Mouse (Mus musculus): ENCODE measurements around the gene Fam229a. TPM values are rescaled to one million over a fixed set of nuclear protein-coding genes. Genes with fewer than 3 reads are reported as not detected.

Fam229a gene
- polyA plus RNA-seq, 1 experiment from 2014 or later: not detected

DNA sequence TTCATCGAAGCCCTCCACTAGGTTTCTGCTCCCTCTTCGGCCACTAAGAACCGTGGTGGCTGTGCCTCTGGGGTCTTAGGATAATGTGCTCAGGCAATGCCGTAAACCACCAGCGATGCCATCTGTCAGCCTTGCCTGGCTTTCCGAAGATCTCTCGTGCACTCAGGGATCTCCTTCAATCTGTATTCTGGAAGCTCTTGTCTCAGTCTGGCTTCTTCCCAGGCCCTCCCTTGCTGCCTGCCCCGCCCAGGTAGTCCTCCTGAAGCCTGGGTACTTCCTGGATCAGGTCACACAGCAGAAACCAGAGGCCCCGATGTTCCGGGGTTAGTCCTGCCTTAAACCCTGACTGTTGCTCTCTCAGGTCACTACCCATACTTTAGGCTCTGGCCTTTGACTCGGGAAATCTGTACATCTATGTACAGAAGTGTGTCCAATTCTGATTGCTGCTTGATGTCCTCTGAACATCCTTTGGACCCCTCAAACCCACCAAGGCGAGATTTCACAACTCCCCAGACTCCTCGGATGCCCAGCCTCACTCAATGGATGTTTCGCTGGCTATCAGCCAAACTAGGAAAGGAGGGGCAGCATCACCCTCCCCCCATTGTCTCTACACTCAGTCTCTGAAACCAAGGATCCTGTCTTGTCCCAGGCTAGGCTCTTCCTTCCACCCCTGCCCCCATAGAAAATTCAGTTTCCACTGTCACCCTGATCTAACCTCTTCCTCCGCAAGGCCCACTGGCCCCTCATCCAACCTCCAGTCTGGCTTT is 18.0 kb downstream of the Fam229a start:
- Histone ChIP-seq H3K27ac (replicated peaks; ENCODE audit: low read depth, low read length) (no peak overlapping the region), H3K4me1 (ENCODE audit: control insufficient read depth, insufficient read depth, low read length) (no peaks in the 10 kb centered on the region; the same call in 1 of the 2 replicates), H3K27me3 (ENCODE audit: control insufficient read depth, insufficient read depth, low read length) (no peaks in the 10 kb centered on the region), H3K4me3 (ENCODE audit: low read depth, low read length) (no peak overlapping the region), H3K9me3 (replicated peaks; ENCODE audit: control insufficient read depth, low read length) (no peaks in the 10 kb centered on the region), H3K36me3 (replicated peaks; ENCODE audit: control insufficient read depth, insufficient read depth, low read depth, low read length) (no peaks in the 10 kb centered on the region), H3K4me2 (ENCODE audit: low read depth, low read length) (no peak overlapping the region), H3K9ac (replicated peaks; ENCODE audit: low read length) (no peak overlapping the region)
- DNase-seq (ENCODE audit: low spot score) (no peak), ATAC-seq (replicated peaks; ENCODE audit: insufficient number of reproducible peaks, low FRiP score, low TSS enrichment, low read depth) (no peak)
- WGBS: 70% methylated on average over 15 of the region's 15 CpGs

DNA sequence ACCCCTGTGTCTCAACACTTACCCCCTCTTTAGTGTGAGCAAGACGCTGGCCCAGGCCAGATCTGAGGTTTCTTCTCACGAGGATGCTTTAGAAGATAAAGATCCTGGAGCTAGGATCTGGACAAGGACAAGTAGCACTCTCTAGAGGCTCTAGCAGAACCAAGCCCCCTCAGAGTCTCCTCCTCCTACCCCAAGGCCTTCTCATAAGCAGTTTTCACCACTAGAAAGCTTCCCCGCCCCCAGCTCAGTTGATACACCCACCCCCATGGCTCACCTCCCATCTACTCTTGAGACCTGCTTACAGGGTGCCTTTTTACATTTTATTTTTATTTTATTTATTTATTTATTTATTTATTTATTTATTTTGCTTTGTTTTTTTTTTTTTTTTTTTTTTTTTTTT is 18.7 kb downstream of the Fam229a start:
- Histone ChIP-seq H3K9me3 (replicated peaks; ENCODE audit: control insufficient read depth, low read length) (no peaks in the 10 kb centered on the region), H3K36me3 (replicated peaks; ENCODE audit: control insufficient read depth, insufficient read depth, low read depth, low read length) (no peaks in the 10 kb centered on the region), H3K4me2 (ENCODE audit: low read depth, low read length) (no peak overlapping the region), H3K27me3 (ENCODE audit: control insufficient read depth, insufficient read depth, low read length) (no peaks in the 10 kb centered on the region), H3K27ac (replicated peaks; ENCODE audit: low read depth, low read length) (no peak overlapping the region), H3K9ac (replicated peaks; ENCODE audit: low read length) (no peak overlapping the region), H3K4me1 (ENCODE audit: control insufficient read depth, insufficient read depth, low read length) (no peaks in the 10 kb centered on the region; the same call in 1 of the 2 replicates), H3K4me3 (ENCODE audit: low read depth, low read length) (no peak overlapping the region)
- DNase-seq (ENCODE audit: low spot score) (no peak), ATAC-seq (replicated peaks; ENCODE audit: insufficient number of reproducible peaks, low FRiP score, low TSS enrichment, low read depth) (no peak)
- WGBS: 63% methylated on average over 3 of the region's 3 CpGs

DNA sequence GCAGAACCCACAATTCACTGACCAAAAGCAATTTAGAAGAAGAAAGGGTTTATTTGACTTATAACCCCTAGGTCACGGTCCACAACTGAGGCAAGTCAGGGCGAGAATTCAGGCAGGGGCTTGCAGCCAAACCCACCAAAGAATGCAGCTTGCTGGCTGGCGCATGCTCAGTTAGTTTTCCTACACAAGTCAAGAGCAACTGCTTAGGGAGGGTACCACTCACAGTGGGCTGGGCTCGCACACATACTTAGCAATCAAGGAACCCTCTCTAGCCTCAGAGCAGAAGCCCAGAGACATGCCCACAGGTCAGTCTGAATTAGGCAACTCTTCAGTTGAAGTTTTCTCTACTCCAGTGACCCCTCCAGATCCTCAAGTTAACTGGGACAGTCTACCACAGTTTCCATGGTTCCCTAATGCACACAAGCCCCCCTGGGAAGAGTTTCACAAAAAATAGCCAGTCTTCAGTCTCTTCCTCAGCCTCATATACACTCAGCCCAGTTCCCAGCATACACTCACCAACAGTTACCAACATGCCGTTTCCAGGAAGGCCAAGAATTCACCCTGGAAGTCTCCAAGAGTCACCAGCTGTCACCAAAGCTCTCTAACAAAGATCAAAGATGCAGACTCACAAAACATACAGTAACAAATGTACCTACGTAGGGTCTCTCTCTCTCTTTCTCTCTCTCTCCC is 19.9 kb downstream of the Fam229a start:
- WGBS: 33% methylated on average over 6 of the region's 6 CpGs
- Histone ChIP-seq H3K27ac (replicated peaks; ENCODE audit: low read depth, low read length) (no peak overlapping the region), H3K9ac (replicated peaks; ENCODE audit: low read length) (no peak overlapping the region), H3K4me3 (ENCODE audit: low read depth, low read length) (no peak overlapping the region), H3K27me3 (ENCODE audit: control insufficient read depth, insufficient read depth, low read length) (no peaks in the 10 kb centered on the region), H3K4me2 (ENCODE audit: low read depth, low read length) (no peak overlapping the region), H3K36me3 (replicated peaks; ENCODE audit: control insufficient read depth, insufficient read depth, low read depth, low read length) (no peaks in the 10 kb centered on the region), H3K4me1 (ENCODE audit: control insufficient read depth, insufficient read depth, low read length) (no peaks in the 10 kb centered on the region; the same call in 1 of the 2 replicates), H3K9me3 (replicated peaks; ENCODE audit: control insufficient read depth, low read length) (no peaks in the 10 kb centered on the region)
- DNase-seq (ENCODE audit: low spot score) (no peak), ATAC-seq (replicated peaks; ENCODE audit: insufficient number of reproducible peaks, low FRiP score, low TSS enrichment, low read depth) (no peak)

DNA sequence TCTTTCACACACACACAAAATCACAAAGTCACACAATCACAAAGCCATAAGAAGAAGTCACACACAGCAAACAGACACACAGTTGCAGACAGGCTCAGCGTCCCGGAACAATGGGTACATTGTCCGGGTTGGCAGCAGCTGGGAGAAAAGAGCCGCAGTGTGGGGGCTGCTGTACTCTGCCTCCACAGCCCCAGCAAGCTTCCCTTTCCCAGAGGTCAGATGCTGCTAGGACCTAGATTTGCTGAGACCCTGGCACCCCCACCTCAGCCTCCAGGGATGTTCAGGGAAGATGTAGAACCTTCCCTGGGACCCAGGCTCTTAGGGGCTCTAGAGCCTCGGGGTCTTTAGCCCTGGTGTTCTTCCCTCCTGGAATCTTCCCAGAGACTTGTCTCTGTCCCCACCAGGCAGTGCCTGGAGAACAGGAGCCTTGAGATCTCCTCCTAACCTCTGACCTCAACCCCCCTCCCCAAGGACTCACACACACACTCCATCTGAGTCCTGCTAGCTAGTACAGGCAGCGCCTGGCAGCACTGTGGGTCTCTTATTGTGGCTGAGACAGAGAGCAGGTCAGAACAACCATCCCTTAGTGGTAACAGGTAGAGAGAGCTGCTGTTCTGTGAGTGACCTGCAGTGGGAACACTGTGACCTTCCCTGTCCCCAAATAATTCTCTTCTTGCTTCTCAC is 20.6 kb downstream of the Fam229a start:
- peaks cover 1% of the 10 kb centered on the region for H3K36me3 ChIP-seq (replicated peaks; ENCODE audit: control insufficient read depth, insufficient read depth, low read depth, low read length)
- 18% methylated on average over 6 of the region's 6 CpGs for WGBS
- H3K4me3 ChIP-seq (ENCODE audit: low read depth, low read length): no peak overlapping the region
- H3K4me1 ChIP-seq (ENCODE audit: control insufficient read depth, insufficient read depth, low read length): no peaks in the 10 kb centered on the region; the same call in 1 of the 2 replicates
- H3K27me3 ChIP-seq (ENCODE audit: control insufficient read depth, insufficient read depth, low read length): no peaks in the 10 kb centered on the region
- no peaks in the 10 kb centered on the region for H3K9me3 ChIP-seq (replicated peaks; ENCODE audit: control insufficient read depth, low read length)
- no peak for DNase-seq (ENCODE audit: low spot score)
- H3K9ac ChIP-seq (replicated peaks; ENCODE audit: low read length): no peak overlapping the region
- no peak overlapping the region for H3K27ac ChIP-seq (replicated peaks; ENCODE audit: low read depth, low read length)
- ATAC-seq (replicated peaks; ENCODE audit: insufficient number of reproducible peaks, low FRiP score, low TSS enrichment, low read depth): no peak
- H3K4me2 ChIP-seq (ENCODE audit: low read depth, low read length): no peak overlapping the region

DNA sequence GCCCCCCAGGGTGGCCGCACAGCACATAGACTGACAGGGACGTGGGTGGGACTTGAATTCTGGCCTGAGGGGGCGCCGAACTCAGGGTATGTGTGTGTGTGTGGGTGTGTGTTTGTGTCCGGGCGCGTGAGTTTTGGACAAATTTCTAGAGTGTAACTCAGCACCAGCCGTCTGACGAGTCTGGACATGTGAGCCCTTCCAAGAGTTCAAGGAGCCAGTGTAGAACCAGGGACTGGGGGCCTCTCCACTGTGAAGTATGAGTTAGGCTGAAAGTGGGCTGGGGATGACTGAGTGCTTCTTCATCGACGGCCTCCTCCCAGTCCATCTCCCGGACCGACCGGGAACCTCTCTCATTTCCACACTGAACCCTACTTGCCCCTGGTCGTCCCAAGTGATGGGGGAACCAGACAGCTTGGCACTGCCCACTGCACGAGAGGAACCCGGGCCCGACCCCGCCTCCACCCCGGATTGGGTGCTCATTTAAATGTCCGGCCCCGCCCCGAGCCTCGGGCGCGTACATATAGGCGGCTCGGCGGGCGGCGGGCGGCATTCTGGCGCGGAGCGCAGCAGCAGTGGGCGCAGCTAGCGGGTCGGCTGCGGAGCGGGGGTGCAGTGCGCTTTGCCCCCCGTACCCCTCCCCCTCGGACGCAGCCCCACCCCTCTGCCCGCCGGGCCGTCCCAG is 22.2 kb downstream of the Fam229a start, which contains the start of gene Marcksl1:
Gene Marcksl1, plus strand, starts transcription at position 496 of the 682 bp plus-strand sequence.
- H3K4me1 ChIP-seq (ENCODE audit: control insufficient read depth, insufficient read depth, low read length): no peaks in the 10 kb centered on the region; the same call in 1 of the 2 replicates
- WGBS: 4% methylated on average over 47 of the region's 47 CpGs
- peaks cover 8% of the 10 kb centered on the region for H3K36me3 ChIP-seq (replicated peaks; ENCODE audit: control insufficient read depth, insufficient read depth, low read depth, low read length)

DNA sequence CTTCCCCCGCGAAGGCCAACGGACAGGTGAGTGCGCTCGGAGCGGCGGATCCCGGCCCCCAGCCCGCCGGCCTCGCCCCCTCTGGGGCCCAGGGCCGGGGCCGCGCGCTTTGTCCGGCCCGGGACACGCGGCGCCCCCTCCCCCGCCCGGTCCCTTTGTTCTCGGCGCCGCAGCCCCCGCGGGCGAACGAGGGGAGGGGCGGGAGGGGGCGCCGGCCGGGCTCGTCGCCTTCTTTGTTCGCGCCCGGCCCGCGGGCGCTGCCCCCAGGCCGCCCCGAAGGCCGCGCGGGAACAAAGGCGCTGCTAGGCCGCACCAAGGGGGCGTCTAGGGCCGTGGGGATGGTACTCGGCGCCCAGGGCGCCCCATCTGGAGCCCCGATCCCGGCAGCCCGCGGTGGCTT is 22.9 kb downstream of the Fam229a start:
- H3K9me3 ChIP-seq (replicated peaks; ENCODE audit: control insufficient read depth, low read length): no peaks in the 10 kb centered on the region
- peak overlapping the region; percentile 100 for H3K9ac ChIP-seq (replicated peaks; ENCODE audit: low read length)
- H3K4me3 ChIP-seq (ENCODE audit: low read depth, low read length): peak overlapping the region; percentile 100
- H3K36me3 ChIP-seq (replicated peaks; ENCODE audit: control insufficient read depth, insufficient read depth, low read depth, low read length): peaks cover 8% of the 10 kb centered on the region
- H3K4me2 ChIP-seq (ENCODE audit: low read depth, low read length): peak overlapping the region; percentile 58
- H3K4me1 ChIP-seq (ENCODE audit: control insufficient read depth, insufficient read depth, low read length): no peaks in the 10 kb centered on the region; the same call in 1 of the 2 replicates
- 0% methylated on average over 32 of the region's 57 CpGs for WGBS
- H3K27ac ChIP-seq (replicated peaks; ENCODE audit: low read depth, low read length): peak overlapping the region; percentile 98
- DNase-seq (ENCODE audit: low spot score) (peak; percentile 41), ATAC-seq (replicated peaks; ENCODE audit: insufficient number of reproducible peaks, low FRiP score, low TSS enrichment, low read depth) (peak; percentile 12)
- H3K27me3 ChIP-seq (ENCODE audit: control insufficient read depth, insufficient read depth, low read length): no peaks in the 10 kb centered on the region

More for the DNA sequence above, 22.2 kb downstream of the Fam229a start, which contains the start of gene Marcksl1:
- Histone ChIP-seq H3K4me2 (ENCODE audit: low read depth, low read length) (peak within 1 kb of the TSS; percentile 58), H3K27ac (replicated peaks; ENCODE audit: low read depth, low read length) (peak within 1 kb of the TSS; percentile 98), H3K27me3 (ENCODE audit: control insufficient read depth, insufficient read depth, low read length) (no peaks in the 10 kb centered on the region), H3K9ac (replicated peaks; ENCODE audit: low read length) (peak within 1 kb of the TSS; percentile 100), H3K4me3 (ENCODE audit: low read depth, low read length) (peak within 1 kb of the TSS; percentile 100), H3K9me3 (replicated peaks; ENCODE audit: control insufficient read depth, low read length) (no peaks in the 10 kb centered on the region)
- ATAC-seq (replicated peaks; ENCODE audit: insufficient number of reproducible peaks, low FRiP score, low TSS enrichment, low read depth) (peak; percentile 82), DNase-seq (ENCODE audit: low spot score) (peak; percentile 94)

DNA sequence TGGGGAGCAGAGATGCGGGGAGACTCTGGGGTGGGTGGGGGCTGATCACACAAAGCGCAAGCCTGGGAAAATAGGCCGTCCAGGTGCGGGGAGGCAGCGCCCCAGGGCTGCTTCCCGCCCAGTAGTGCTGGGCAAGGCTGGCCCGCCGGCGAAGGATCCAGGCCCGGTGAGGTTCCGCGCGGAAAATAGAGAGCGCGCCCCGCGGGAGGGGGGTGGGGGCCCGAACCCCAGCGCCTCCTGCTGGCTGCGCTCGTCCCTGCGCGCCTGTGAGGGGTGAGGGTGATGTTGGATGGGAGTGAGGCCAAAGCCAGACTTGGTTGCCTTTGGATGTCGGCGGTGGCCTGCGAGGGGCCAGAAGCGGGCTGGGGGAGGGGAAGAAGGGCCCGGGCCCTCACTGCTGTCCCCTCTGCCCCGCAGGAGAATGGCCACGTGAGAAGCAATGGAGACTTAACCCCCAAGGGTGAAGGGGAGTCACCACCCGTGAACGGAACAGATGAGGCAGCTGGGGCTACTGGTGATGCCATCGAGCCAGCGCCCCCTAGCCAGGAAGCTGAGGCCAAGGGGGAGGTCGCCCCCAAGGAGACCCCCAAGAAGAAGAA is 23.4 kb downstream of the Fam229a start:
- Histone ChIP-seq H3K4me1 (ENCODE audit: control insufficient read depth, insufficient read depth, low read length) (no peaks in the 10 kb centered on the region; the same call in 1 of the 2 replicates), H3K4me2 (ENCODE audit: low read depth, low read length) (peak overlapping the region; percentile 58)
- ATAC-seq (replicated peaks; ENCODE audit: insufficient number of reproducible peaks, low FRiP score, low TSS enrichment, low read depth): peak; percentile 11

More for the DNA sequence above, 23.4 kb downstream of the Fam229a start:
- Histone ChIP-seq H3K9ac (replicated peaks; ENCODE audit: low read length) (peak overlapping the region; percentile 100), H3K27ac (replicated peaks; ENCODE audit: low read depth, low read length) (peak overlapping the region; percentile 98), H3K27me3 (ENCODE audit: control insufficient read depth, insufficient read depth, low read length) (no peaks in the 10 kb centered on the region), H3K9me3 (replicated peaks; ENCODE audit: control insufficient read depth, low read length) (no peaks in the 10 kb centered on the region), H3K4me3 (ENCODE audit: low read depth, low read length) (peak overlapping the region; percentile 100), H3K36me3 (replicated peaks; ENCODE audit: control insufficient read depth, insufficient read depth, low read depth, low read length) (peaks cover 8% of the 10 kb centered on the region)
- 0% methylated on average over 33 of the region's 35 CpGs for WGBS
- peak; percentile 82 for DNase-seq (ENCODE audit: low spot score)

All from embryonic facial prominence, embryonic 11.5 days (tissue).